Mouse (Mus musculus) T-cell, adult 2 months (primary cell): ENCODE measurements around the gene Rab6b.

ENCODE experiments used
- DNase-seq: peaks from one replicate; pipeline ENCODE4 v3.0.0; 2022; ENCODE audit warnings: low spot score

Gene Rab6b

GRCm38 (mm10) chr9:103205786-103206185, 94.2 kb downstream of the Rab6b start:
- DNase-seq: no peak

- DNase-seq: peak; percentile 89
These were observed 96.3 kb downstream of the Rab6b start for GRCm38 (mm10) chr9:103207846-103208245.

GRCm38 (mm10) chr9:103208802-103209423, 97.3 kb downstream of the Rab6b start:
- no peak for DNase-seq

GRCm38 (mm10) chr9:103212654-103213420, 101.2 kb downstream of the Rab6b start:
- no peak for DNase-seq

- DNase-seq: no peak
These were observed 102.0 kb downstream of the Rab6b start for GRCm38 (mm10) chr9:103213631-103214030.

GRCm38 (mm10) chr9:103214281-103214680, 102.7 kb downstream of the Rab6b start:
- no peak for DNase-seq

GRCm38 (mm10) chr9:103224721-103225120, 113.1 kb downstream of the Rab6b start:
- DNase-seq: no peak

GRCm38 (mm10) chr9:103225464-103225863, 113.9 kb downstream of the Rab6b start:
- DNase-seq: peak; percentile 28

GRCm38 (mm10) chr9:103226806-103227205, 115.2 kb downstream of the Rab6b start:
- no peak for DNase-seq

- DNase-seq: no peak
These were observed 116.2 kb downstream of the Rab6b start for GRCm38 (mm10) chr9:103227760-103228159.

- peak; percentile 11 for DNase-seq
These were observed 116.9 kb downstream of the Rab6b start for GRCm38 (mm10) chr9:103228370-103229003.

GRCm38 (mm10) chr9:103229037-103229867, 117.7 kb downstream of the Rab6b start:
- DNase-seq: no peak

GRCm38 (mm10) chr9:103230151-103230951, 118.8 kb downstream of the Rab6b start, which contains the start of the genes Gm20425 and Trf:
Gene Gm20425 (minus strand): TSS chr9:103230307.
Gene Trf (minus strand): TSS chr9:103230444.
- peak; percentile 31 for DNase-seq

GRCm38 (mm10) chr9:103232232-103233005, 120.8 kb downstream of the Rab6b start:
- DNase-seq: no peak

- DNase-seq: peak; percentile 7
These were observed 121.4 kb downstream of the Rab6b start for GRCm38 (mm10) chr9:103233006-103233395.

- no peak for DNase-seq
These were observed 122.5 kb downstream of the Rab6b start for GRCm38 (mm10) chr9:103234059-103234458.

- DNase-seq: no peak
These were observed 123.1 kb downstream of the Rab6b start for GRCm38 (mm10) chr9:103234565-103235165.
